Mouse (Mus musculus) v-Abl transformed pro-B cells (cell line): ENCODE data around the gene Lpcat1.

Experiments
- in situ Hi-C, 2 experiments: fragments of 400-800 bp; cut with MboI; formaldehyde crosslinking; loops; one replicate each; pipeline ENCODE4 v1.15.1; 2025; ENCODE audit not compliant: unreplicated experiment in 2 of 2

Lpcat1 gene

GRCm38 (mm10) chr13:73512776-73513673, 46.0 kb downstream of the Lpcat1 start:
- in situ Hi-C loops: loop anchor here (5.0 to 10.0 kb wide), 3 partner anchors 109 to 202 kb away; no protein-coding TSS in a partner anchor

- in situ Hi-C loops: loop anchor here (5.0 to 10.0 kb wide), 3 partner anchors 198 to 395 kb away; no protein-coding TSS in a partner anchor
These were observed 49.9 kb downstream of the Lpcat1 start for GRCm38 (mm10) chr13:73516886-73517285.

GRCm38 (mm10) chr13:73533716-73534115, 66.7 kb downstream of the Lpcat1 start:
- in situ Hi-C loops: no loop called here

GRCm38 (mm10) chr13:73535287-73535686, 68.3 kb downstream of the Lpcat1 start:
- in situ Hi-C loops: no loop called here

GRCm38 (mm10) chr13:73536403-73536821, 69.4 kb downstream of the Lpcat1 start, which contains the start of gene Slc6a3:
TSS of gene Slc6a3 (plus strand) at chr13:73536747.
- in situ Hi-C loops: no loop called here

- in situ Hi-C loops: no loop called here
These were observed 69.8 kb downstream of the Lpcat1 start for GRCm38 (mm10) chr13:73536824-73537223.

- in situ Hi-C loops: no loop called here
These were observed 97.2 kb downstream of the Lpcat1 start for GRCm38 (mm10) chr13:73564201-73564600.
